Mouse (Mus musculus): ENCODE measurements around the gene Vps37d.

Vps37d gene

DNA sequence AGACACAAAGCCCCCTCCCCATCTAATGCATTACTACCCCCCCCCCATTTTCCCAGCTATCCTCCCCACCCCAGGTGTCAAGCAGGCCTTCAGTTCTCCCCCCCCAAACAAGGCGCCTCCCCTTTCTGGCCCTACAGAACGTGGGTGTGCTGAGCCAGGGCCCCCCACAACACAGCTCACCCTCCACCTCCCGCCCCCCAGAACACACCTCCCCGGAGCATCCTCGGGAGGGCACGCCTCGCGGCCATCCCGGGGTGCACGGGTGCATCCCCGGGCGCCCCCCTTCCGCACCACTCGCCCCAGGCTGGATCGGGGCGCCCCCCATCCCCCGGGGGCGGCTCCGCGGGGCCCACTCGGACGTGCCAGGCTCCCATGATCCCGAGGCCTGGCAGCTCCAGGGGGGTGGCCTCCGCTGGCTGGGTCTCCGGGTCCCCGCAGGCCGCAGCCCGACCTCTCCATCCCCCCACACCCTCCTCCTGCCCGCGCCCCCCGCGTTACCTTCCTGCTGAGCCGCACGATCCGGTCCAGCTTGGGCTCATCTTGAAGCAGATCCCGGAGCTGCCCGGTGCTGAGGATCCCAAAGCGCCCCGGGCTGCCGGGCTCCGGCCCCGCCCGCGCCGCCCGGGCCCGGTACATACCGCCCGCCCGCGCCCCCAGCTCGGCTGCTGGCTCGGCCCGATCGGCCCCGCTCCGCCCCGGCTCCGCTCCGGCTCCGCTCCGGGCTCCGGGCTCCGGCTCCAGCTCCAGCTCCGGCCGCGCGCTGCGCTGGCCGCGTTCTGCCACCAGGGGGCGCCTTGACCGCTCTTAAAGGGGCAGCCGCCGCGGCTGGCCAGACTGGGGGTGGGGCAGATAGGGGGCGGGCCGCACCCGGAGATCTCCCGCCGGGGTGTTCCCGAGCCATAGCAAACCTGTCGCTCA, at the start of gene Vps37d:
Gene Vps37d (minus strand): TSS at position 703 of the 918 bp plus-strand sequence.
- DNase-seq (ENCODE audit: inconsistent age in 2 of 2, low spot score in 1 of 2), result peak; percentile 92 to 97

GRCm38 (mm10) chr5:135127669-135128068, 49.6 kb upstream of the Vps37d start:
- no peak for DNase-seq (ENCODE audit: inconsistent age in 2 of 2, low spot score in 1 of 2)

DNA sequence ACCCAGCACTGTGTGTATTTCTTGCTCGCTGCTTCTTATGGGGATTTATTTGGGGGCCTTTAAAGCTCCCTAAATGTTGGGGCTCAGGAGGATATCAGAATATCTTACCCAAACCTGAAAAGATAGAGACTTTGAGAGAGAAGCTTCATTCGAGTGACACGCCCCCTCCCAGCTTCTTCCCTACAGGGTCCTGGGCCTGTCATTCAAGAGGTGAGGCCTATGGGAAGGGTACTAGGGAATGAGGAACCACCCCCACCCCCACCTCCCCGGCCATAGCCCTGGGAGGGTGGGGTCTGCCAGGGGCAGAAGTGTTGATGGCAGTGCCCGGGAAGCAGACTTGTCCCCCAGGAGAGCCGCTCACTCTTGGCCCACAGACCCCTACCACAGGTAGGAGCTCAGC, 48.1 kb upstream of the Vps37d start:
- no peak for DNase-seq (ENCODE audit: inconsistent age in 2 of 2, low spot score in 1 of 2)

- DNase-seq (ENCODE audit: inconsistent age in 2 of 2, low spot score in 1 of 2), result no peak
These were observed 42.7 kb upstream of the Vps37d start for GRCm38 (mm10) chr5:135120753-135121152.

DNA sequence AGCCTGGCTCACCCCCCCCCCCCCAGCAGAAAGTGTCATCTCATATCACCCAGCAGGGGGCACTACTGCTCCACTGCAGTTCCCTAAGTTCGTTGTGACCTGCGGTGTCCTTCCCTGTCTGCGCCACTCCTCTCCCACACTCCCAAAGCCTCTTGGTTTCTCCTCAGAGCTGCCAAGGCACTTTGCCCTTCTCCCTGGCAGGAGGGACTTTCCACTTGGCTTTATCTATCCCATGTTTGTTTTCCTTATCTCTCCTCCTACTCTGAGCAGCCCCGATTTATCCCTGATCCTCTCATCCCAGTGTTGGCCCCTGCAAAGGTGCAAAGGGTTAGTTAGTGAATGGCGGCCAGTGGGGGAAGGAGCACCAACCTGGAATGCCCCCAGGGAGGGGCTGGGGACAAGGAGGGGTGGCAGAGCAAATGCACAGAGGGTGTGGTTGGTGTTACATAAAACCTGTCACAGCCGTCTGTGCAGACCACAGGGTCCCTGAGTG, 40.6 kb upstream of the Vps37d start:
- DNase-seq (ENCODE audit: inconsistent age in 2 of 2, low spot score in 1 of 2), result peak; percentile 71 to 89

GRCm38 (mm10) chr5:135115241-135115640, 37.2 kb upstream of the Vps37d start:
- no peak for DNase-seq (ENCODE audit: inconsistent age in 2 of 2, low spot score in 1 of 2)

- no peak for DNase-seq (ENCODE audit: inconsistent age in 2 of 2, low spot score in 1 of 2)
These were observed 35.7 kb upstream of the Vps37d start for GRCm38 (mm10) chr5:135113782-135114181.

DNA sequence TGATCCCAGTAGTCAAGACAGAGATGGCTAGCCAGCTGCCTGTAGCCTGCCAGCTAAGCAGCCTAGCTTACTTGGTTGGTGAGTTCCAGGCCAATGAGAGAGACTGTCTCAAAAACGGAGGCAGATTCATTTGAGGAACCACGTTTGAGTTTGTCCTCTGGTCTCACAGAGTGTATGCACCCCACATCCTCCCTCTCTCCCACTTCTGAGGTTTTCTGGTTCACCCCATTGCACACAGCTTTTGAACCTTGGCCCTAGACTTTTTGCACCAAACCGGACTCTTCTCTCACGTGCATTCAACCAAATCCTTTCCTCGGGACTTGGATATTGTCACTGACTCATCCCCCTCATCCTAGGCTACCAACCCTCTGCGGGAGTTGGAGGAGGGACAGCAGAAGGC, 31.9 kb upstream of the Vps37d start:
- DNase-seq (ENCODE audit: inconsistent age in 2 of 2, low spot score in 1 of 2), result no peak

GRCm38 (mm10) chr5:135109426-135109825, 31.4 kb upstream of the Vps37d start:
- peak; percentile 27 to 59 for DNase-seq (ENCODE audit: inconsistent age in 2 of 2, low spot score in 1 of 2)

GRCm38 (mm10) chr5:135109017-135109416, 31.0 kb upstream of the Vps37d start:
- DNase-seq (ENCODE audit: inconsistent age in 2 of 2, low spot score in 1 of 2), result peak in 1 of 2 experiments; percentile 51

DNA sequence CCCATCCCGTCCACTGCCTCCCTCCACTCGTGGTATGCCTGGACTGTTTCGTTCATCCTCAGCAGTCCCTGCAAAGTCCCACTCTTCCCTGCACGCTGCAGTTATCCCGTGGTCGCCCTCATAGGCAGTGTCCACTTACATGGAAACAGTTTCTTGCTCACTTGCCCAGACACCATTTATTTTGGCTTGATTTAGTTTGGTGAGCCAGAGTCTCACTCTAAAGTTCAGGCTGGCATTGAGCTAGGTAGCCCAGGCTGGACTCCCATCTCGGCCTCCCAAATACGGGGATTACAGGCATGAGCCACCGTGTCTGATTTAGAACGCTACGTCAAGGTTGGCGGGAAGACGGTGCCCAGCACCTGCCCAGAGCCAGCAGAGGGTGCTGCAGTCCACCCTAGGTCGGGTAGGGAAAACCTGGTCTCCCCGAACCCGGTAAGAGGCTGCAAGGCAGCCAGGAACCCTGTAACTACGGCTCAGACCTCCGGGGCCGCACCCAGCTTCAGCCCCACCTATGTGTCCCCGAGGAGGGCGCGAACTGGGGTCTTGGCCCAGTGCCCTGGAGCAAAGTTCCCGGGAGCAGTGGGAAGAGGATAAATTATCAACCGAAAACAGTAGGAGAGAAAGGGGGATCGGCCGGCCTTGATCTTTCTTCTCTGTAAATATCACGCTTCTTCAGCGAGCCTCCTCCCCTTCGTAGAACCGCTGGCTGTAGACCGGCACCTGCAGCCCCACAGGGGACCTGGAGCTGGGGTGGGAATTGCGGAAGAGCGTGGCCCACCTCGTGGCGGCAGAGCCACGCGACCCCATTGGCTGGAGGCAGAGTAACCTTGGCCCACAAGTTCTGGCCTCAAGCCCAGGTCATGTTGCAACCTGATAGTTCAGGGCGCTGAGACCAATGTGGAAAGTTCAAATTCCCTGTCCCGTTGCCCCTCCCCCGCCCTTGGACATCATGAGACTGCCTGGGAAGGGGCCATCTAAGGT, 29.7 kb upstream of the Vps37d start:
- DNase-seq (ENCODE audit: inconsistent age in 2 of 2, low spot score in 1 of 2), result peak; percentile 88 to 96

- DNase-seq (ENCODE audit: inconsistent age in 2 of 2, low spot score in 1 of 2), result peak; percentile 89 to 96
These were observed 28.7 kb upstream of the Vps37d start for GRCm38 (mm10) chr5:135106758-135107256.

DNA sequence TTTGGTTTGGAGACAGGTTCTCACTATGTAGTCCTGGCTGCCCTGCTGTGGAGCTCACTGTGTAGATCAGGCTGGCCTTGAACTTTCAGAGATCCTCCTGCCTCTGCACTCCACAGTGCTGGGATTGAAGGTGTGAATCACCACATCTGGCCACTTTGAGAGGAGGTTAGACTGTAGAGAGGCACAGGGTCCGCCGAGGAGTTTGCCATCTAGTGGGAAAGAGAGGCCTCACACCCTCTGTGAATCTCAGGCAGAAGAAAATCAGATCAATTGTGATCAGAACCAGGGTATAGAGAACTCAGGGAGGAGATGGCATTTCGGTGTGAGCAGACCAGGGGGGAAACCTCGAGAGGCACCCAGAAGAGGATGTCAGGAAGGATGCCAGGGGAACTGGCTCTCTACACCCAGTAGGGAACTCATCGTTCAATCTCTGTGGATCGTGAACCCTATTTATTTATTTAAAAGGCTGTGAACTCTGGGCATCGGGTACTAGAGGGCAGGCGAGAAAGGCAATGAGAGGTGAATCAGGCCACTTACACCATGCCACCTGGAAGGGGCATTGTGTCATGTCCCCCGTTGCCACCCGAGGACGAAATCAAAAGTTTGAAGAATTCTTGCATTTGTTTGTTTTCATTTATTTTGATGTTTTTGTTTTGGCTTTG, 26.1 kb upstream of the Vps37d start:
- DNase-seq (ENCODE audit: inconsistent age in 2 of 2, low spot score in 1 of 2), result peak in 1 of 2 experiments; percentile 62

DNA sequence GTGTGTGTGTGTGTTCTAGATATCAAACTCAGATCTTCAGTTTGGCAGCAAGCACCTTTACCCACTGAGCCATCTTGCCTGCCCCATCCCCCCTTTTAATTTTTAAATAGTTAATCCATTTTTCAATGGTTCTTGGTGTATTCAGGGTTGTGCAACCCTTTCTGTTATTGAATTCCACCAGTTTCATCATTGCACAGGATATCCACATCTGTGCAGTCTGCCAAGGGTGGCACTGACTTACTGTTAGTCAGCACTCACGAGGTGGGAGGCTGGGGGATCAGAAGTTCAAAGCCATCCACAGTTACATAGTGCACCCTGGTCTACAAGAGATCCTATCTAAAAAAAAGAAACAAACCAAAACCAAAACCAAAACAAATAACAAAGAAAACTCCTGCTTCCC, 22.9 kb upstream of the Vps37d start:
- no peak for DNase-seq (ENCODE audit: inconsistent age in 2 of 2, low spot score in 1 of 2)

GRCm38 (mm10) chr5:135089653-135090052, 11.6 kb upstream of the Vps37d start, which contains the start of gene Mlxipl:
Gene Mlxipl (plus strand): TSS chr5:135089890.
- peak in 1 of 2 experiments; percentile 45 for DNase-seq (ENCODE audit: inconsistent age in 2 of 2, low spot score in 1 of 2)

DNA sequence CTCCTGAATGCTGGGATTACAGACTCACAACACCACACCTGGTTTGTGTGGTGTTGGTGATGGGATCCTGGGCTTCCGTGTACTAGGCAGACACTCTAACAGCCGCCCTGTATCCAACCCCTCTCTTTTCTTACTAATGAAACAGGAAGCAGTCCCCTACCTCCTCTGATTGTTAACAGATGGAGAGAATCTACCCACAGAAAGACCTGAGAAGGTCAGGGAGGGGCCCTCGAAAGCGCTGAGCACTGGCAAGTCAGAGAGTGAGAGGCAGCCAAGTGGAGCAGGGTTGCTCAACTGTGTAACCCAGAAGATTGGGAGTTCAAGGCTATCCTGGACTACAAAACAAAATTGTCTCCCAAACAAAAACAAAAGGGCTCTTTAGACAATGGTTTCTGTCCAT, 8.8 kb upstream of the Vps37d start:
- no peak for DNase-seq (ENCODE audit: inconsistent age in 2 of 2, low spot score in 1 of 2)

DNA sequence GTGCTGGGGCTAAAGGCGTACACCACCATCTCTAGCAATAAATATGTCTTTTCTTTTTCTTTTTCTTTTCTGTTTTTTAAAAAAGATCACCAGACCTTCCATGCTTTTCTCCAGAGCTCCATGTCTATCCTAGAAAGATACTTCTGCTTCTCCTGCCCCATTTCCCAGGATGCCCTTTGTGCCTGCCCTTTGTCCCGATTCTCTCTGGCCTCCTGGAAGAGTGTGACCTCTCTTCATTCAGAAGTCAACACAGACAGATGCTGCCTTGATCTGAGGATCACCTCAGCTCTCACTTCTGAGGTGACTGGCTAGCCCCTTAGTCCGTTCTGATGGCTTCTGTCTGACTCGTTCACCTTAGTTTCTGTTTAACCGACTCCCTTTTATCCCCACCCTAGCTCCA, 2.5 kb upstream of the Vps37d start:
- DNase-seq (ENCODE audit: inconsistent age in 2 of 2, low spot score in 1 of 2), result no peak

- DNase-seq (ENCODE audit: inconsistent age in 2 of 2, low spot score in 1 of 2), result no peak
These were observed 1.5 kb upstream of the Vps37d start for GRCm38 (mm10) chr5:135079578-135079977.

- DNase-seq (ENCODE audit: inconsistent age in 2 of 2, low spot score in 1 of 2), result no peak
These were observed 380 bp upstream of the Vps37d start for GRCm38 (mm10) chr5:135078482-135078810.

GRCm38 (mm10) chr5:135076931-135077505, 1.0 kb downstream of the Vps37d start:
- DNase-seq (ENCODE audit: inconsistent age in 2 of 2, low spot score in 1 of 2), result peak in 1 of 2 experiments; percentile 45

All from adrenal gland, adult (tissue).